Mouse (Mus musculus) ES-Bruce4 (cell line): ENCODE measurements around the gene Retreg1. TPM values are rescaled to one million over a fixed set of nuclear protein-coding genes. Genes with fewer than 3 reads are reported as not detected.
A peak's percentile ranks its signal among the peaks of the same experiment; 100 is the strongest.
"Not testable (repeated sequence)": the region's sequence is repeated elsewhere in the genome, so short reads cannot be mapped to it uniquely, and the experiment has no call there.

ENCODE experiments used
- H3K27ac ChIP-seq: 2 replicates; pipeline ENCODE4 v1.5.1; 2012; ENCODE audit warnings: low read length, inconsistent platforms; ENCODE audit not compliant: insufficient read depth
- H3K27me3 ChIP-seq: 2 replicates; pipeline ENCODE4 v1.6.1; 2012; ENCODE audit warnings: mild to moderate bottlenecking, low read length, inconsistent platforms; ENCODE audit not compliant: control insufficient read depth, poor library complexity, insufficient read depth, severe bottlenecking
- H3K36me3 ChIP-seq: 2 replicates; pipeline ENCODE4 v1.6.1; 2012; ENCODE audit warnings: inconsistent platforms, mild to moderate bottlenecking, low read length, moderate library complexity; ENCODE audit not compliant: control insufficient read depth, poor library complexity, insufficient read depth, severe bottlenecking
- H3K4me1 ChIP-seq: one replicate; pipeline ENCODE4 v1.8.1; 2011; ENCODE audit warnings: low read length; ENCODE audit not compliant: control insufficient read depth, insufficient read depth
- H3K4me3 ChIP-seq: 2 replicates; pipeline ENCODE4 v1.5.1; 2011; ENCODE audit warnings: low read depth, mild to moderate bottlenecking, low read length
- H3K9ac ChIP-seq: 2 replicates; pipeline ENCODE4 v1.6.1; 2012; ENCODE audit warnings: low read depth, mild to moderate bottlenecking, inconsistent platforms; ENCODE audit not compliant: poor library complexity, severe bottlenecking
- H3K9me3 ChIP-seq: replicated peaks from 2 replicates; pipeline ENCODE4 v1.6.1; 2012; ENCODE audit warnings: mild to moderate bottlenecking, low read length, inconsistent platforms; ENCODE audit not compliant: control insufficient read depth, poor library complexity, insufficient read depth, severe bottlenecking
- CTCF ChIP-seq: IDR thresholded peaks from one replicate; pipeline ENCODE4 v1.8.1; 2011; ENCODE audit warnings: low read depth, low read length
- EP300 ChIP-seq: IDR thresholded peaks from 2 replicates; pipeline ENCODE4 v1.6.1; 2011; ENCODE audit warnings: low read depth, low read length; ENCODE audit not compliant: insufficient read depth
- POLR2A ChIP-seq: IDR thresholded peaks from one replicate; pipeline ENCODE4 v1.8.1; 2011; ENCODE audit warnings: low read length; ENCODE audit not compliant: insufficient read depth
- polyA plus RNA-seq: library from polyadenylated mRNA; stranded (reverse); fragments of >200 nt; gene quantifications from 2 replicates; pipeline ENCODE4 v1.2.4, GENCODE M21; 2011; ENCODE audit warnings: low read depth; ENCODE audit not compliant: missing spikeins, insufficient read depth, insufficient read length

The Retreg1 gene
- polyA plus RNA-seq, 1 experiment = 16.5 TPM

DNA sequence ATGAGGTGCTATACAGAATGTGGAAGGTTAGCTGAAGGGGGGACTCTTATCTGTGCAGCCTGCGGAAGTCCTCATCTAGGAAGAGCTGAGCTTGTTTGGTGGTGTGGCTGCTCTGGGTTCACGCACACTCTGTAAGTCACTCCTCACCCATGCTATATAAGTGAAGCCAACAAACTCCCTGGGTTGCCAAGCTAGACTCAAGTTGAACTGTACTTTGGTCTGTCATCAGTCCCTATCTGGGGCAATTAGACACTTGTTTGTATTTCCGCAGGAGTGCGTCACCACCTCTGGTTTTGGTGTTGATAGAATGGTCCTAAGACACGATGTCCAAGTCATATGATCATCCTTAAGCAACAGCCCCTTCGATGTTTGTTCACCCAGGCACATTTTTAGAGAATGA, 132.8 kb downstream of the Retreg1 start:
- Histone ChIP-seq H3K27me3 (no peaks in the 10 kb centered on the region), H3K36me3 (no peaks in the 10 kb centered on the region), H3K9me3 (no peaks in the 10 kb centered on the region), H3K4me1 (no peaks in the 10 kb centered on the region), H3K27ac (no peak overlapping the region), H3K9ac (no peak overlapping the region), H3K4me3 (no peak overlapping the region)
- no peak for TF ChIP-seq CTCF
- no peak for TF ChIP-seq EP300
- TF ChIP-seq POLR2A = no peak

GRCm38 (mm10) chr15:25983614-25984013, 140.6 kb downstream of the Retreg1 start:
- H3K27ac ChIP-seq, H3K4me1 ChIP-seq, H3K9me3 ChIP-seq, H3K27me3 ChIP-seq: not testable (repeated sequence)
- peaks cover 19% of the 10 kb centered on the region for H3K36me3 ChIP-seq
- H3K9ac ChIP-seq = peak overlapping the region; percentile 65
- peak overlapping the region; percentile 96 for H3K4me3 ChIP-seq

DNA sequence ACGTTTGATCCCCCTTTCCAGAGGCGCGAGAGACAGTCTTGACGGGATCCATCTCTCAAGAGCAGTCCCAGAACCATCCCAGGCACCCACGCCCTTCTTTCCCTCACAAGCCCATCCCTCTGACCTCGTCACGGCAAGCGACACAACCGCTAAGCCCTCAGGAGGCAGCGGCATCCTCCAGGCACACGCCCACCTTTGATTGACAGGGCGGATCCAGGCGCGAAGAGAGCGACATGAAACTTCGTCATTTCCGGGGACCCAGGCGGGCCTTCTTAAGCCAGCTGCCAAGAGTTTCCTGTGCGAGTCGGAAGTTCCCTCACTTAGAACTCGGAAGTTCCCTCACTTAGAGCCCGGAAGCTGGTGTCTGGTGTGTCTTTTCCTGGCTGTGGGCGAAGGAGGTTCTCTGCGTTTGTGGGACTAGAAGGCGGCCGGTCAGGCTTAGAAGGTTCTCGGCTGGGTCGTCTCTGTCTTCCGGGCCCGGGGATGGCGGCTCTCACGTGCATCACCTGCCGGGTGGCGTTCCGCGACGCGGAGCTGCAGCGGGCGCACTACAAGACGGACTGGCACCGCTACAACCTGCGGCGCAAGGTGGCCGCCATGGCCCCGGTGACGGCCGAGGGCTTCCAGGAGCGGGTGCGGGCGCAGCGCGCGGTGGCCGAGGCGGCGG, 141.2 kb downstream of the Retreg1 start, which contains the start of gene Zfp622:
Zfp622 (plus strand) TSS at position 300 of the 667 bp plus-strand sequence.
- H3K9me3 ChIP-seq = no peaks in the 10 kb centered on the region
- H3K4me1 ChIP-seq = no peaks in the 10 kb centered on the region
- no peaks in the 10 kb centered on the region for H3K27me3 ChIP-seq
- H3K27ac ChIP-seq = peak within 1 kb of the TSS; percentile 18; the same call in 1 of the 2 replicates
- peaks cover 21% of the 10 kb centered on the region for H3K36me3 ChIP-seq
- peak within 1 kb of the TSS; percentile 82 for H3K9ac ChIP-seq
- H3K4me3 ChIP-seq = peak within 1 kb of the TSS; percentile 96
- peak; percentile 68 for TF ChIP-seq POLR2A
- TF ChIP-seq CTCF = no peak

- no peak for TF ChIP-seq CTCF
- no peak for TF ChIP-seq EP300
- no peak for TF ChIP-seq POLR2A
- Histone ChIP-seq H3K27me3 (no peaks in the 10 kb centered on the region), H3K4me3 (peak overlapping the region; percentile 83), H3K36me3 (peaks cover 27% of the 10 kb centered on the region), H3K4me1 (no peaks in the 10 kb centered on the region), H3K9ac (peak overlapping the region; percentile 82), H3K9me3 (no peaks in the 10 kb centered on the region), H3K27ac (no peak overlapping the region)
Measured at GRCm38 (mm10) chr15:25984734-25985492, 141.9 kb downstream of the Retreg1 start.

- H3K27me3 ChIP-seq = no peaks in the 10 kb centered on the region
- no peak overlapping the region for H3K27ac ChIP-seq
- H3K36me3 ChIP-seq = peaks cover 58% of the 10 kb centered on the region
- no peaks in the 10 kb centered on the region for H3K9me3 ChIP-seq
- TF ChIP-seq POLR2A (no peak), EP300 (no peak), CTCF (no peak)
- no peaks in the 10 kb centered on the region for H3K4me1 ChIP-seq
- H3K4me3 ChIP-seq = no peak overlapping the region
- no peak overlapping the region for H3K9ac ChIP-seq
Measured at GRCm38 (mm10) chr15:25992992-25993727, 150.2 kb downstream of the Retreg1 start.

DNA sequence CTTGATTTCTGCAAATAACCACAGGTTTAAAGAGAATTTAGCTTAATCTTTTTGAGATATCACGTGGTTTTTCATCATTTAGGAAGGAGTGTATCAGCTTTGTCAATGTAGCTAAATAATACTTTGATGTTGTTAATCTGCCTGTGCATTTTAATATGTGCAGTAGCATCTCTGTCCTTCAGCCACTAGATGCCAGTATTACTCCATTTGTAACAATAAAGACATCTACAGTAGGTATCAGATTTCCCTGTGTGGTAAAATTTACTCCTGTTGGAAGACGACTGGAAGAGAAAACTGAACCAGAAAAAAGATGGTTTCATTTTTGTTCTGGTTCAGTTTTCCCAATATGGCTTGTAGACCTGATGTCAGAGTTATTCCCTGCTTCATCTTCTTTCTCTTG, 152.5 kb downstream of the Retreg1 start:
- no peaks in the 10 kb centered on the region for H3K27me3 ChIP-seq
- peaks cover 47% of the 10 kb centered on the region for H3K36me3 ChIP-seq
- TF ChIP-seq EP300 (no peak), POLR2A (no peak), CTCF (no peak)
- H3K9ac ChIP-seq = no peak overlapping the region
- no peak overlapping the region for H3K27ac ChIP-seq
- no peaks in the 10 kb centered on the region for H3K4me1 ChIP-seq
- no peak overlapping the region for H3K4me3 ChIP-seq
- H3K9me3 ChIP-seq = no peaks in the 10 kb centered on the region

GRCm38 (mm10) chr15:25999545-25999944, 156.6 kb downstream of the Retreg1 start:
- not testable (repeated sequence) for H3K4me1 ChIP-seq, H3K9ac ChIP-seq

More at GRCm38 (mm10) chr15:25999545-25999944, 156.6 kb downstream of the Retreg1 start:
- peaks cover 20% of the 10 kb centered on the region for H3K36me3 ChIP-seq
- H3K27ac ChIP-seq, H3K4me3 ChIP-seq, H3K9me3 ChIP-seq, H3K27me3 ChIP-seq: not testable (repeated sequence)
